Mouse (Mus musculus) bone marrow, adult 2 months (tissue): ENCODE results near the gene Iqcd.

Experiments
- CTCF ChIP-seq: fragments of 200-500 bp; IDR thresholded peaks from 2 replicates; pipeline ENCODE4 v1.5.1; 2011; ENCODE audit warnings: low read length, control low read depth; ENCODE audit not compliant: control insufficient read depth, insufficient read depth
- POLR2A ChIP-seq: fragments of 200-500 bp; IDR thresholded peaks from 2 replicates; pipeline ENCODE4 v1.6.1; 2011; ENCODE audit warnings: low read depth, mild to moderate bottlenecking, control low read depth, low read length, borderline replicate concordance; ENCODE audit not compliant: control insufficient read depth

DNA sequence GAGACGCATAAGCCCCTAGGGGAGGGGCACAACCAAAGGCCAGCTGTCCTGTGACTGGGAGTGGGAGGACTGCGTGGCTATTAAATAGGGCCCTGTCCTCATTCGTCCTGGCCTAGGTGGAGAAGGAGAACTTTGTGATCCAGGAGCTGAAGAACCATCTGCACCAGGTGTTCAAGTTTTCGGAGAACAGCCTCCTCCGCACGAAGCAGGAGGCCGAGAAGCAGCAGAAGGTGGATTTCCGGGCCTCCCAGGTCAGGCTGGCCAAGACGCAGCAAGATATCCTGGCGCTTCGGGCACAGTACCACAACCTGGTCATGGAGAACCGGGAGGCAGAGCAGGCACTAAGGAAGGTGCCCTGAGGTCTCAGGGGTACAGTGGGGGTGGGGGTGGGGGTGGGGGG, 13.4 kb downstream of the Iqcd start:
- TF ChIP-seq POLR2A = no peak
- no peak for TF ChIP-seq CTCF
